Mouse (Mus musculus) midbrain, embryonic 16.5 days (tissue): ENCODE results near the gene Gm17482. TPM values are rescaled to one million over a fixed set of nuclear protein-coding genes. Genes with fewer than 3 reads are reported as not detected.

ENCODE experiments used
- ATAC-seq: fragments of 200-750 bp; cut with Nextera tagmentation; 2 replicates; pipeline ENCODE4 v1.8.0; 2017; ENCODE audit warnings: moderate TSS enrichment
- H3K27ac ChIP-seq: fragments of 300-500 bp; sonication (generic); 2 replicates; pipeline ENCODE4 v1.5.1; 2014; ENCODE audit warnings: mild to moderate bottlenecking, low read length, mixed read lengths
- H3K27me3 ChIP-seq: fragments of 300-500 bp; sonication (generic); 2 replicates; pipeline ENCODE4 v1.6.1; 2014; ENCODE audit warnings: low read depth, low read length, mixed read lengths; ENCODE audit not compliant: control insufficient read depth, insufficient read depth
- H3K36me3 ChIP-seq: fragments of 300-500 bp; sonication (generic); 2 replicates; pipeline ENCODE4 v1.6.1; 2014; ENCODE audit warnings: mild to moderate bottlenecking, low read length, moderate library complexity, mixed read lengths; ENCODE audit not compliant: control insufficient read depth, insufficient read depth
- H3K4me1 ChIP-seq: fragments of 300-500 bp; sonication (generic); 2 replicates; pipeline ENCODE4 v1.6.1; 2014; ENCODE audit warnings: mild to moderate bottlenecking, low read length, mixed read lengths; ENCODE audit not compliant: control insufficient read depth, insufficient read depth
- H3K4me2 ChIP-seq: fragments of 300-500 bp; sonication (generic); 2 replicates; pipeline ENCODE4 v1.6.1; 2014; ENCODE audit warnings: mild to moderate bottlenecking, low read length, mixed read lengths
- H3K4me3 ChIP-seq: fragments of 300-500 bp; sonication (generic); 2 replicates; pipeline ENCODE4 v1.5.1; 2014; ENCODE audit warnings: low read depth, mild to moderate bottlenecking, low read length, moderate library complexity, mixed read lengths
- H3K9ac ChIP-seq: fragments of 300-500 bp; sonication (generic); 2 replicates; pipeline ENCODE4 v1.6.1; 2014; ENCODE audit warnings: low read depth, low read length, mixed read lengths
- H3K9me3 ChIP-seq: fragments of 300-500 bp; sonication (generic); replicated peaks from 2 replicates; pipeline ENCODE4 v1.6.1; 2014; ENCODE audit warnings: mild to moderate bottlenecking, low read length, mixed read lengths; ENCODE audit not compliant: control insufficient read depth, poor library complexity, severe bottlenecking
- WGBS: fragments of 180-500 bp; shearing (Covaris S2); extraction: QIAGEN DNeasy Blood & Tissue Kit; methylation state at CpG from one replicate; pipeline ENCODE4 v1.1.7; 2014; 5-methylcytosine and 5-hydroxymethylcytosine counted together
- polyA plus RNA-seq: library from polyadenylated mRNA; unstranded; fragments of >200 nt; fragmentation: Nextera tagmentation; extraction: Ambion mirVana; gene quantifications from 2 replicates; pipeline ENCODE4 v1.2.1, GENCODE M21; 2015

Gene Gm17482
- polyA plus RNA-seq, result not detected in 2 replicates

- Histone ChIP-seq H3K36me3 (no peaks in the 10 kb centered on the region), H3K27ac (no peak within 1 kb of the TSS), H3K9me3 (no peaks in the 10 kb centered on the region), H3K4me1 (no peaks in the 10 kb centered on the region), H3K4me2 (no peak within 1 kb of the TSS), H3K27me3 (no peaks in the 10 kb centered on the region), H3K9ac (no peak within 1 kb of the TSS), H3K4me3 (no peak within 1 kb of the TSS)
- no peak for ATAC-seq
- 77% methylated on average over 4 of the region's 4 CpGs for WGBS
These were observed at the start of gene Gm17482 for GRCm38 (mm10) chr6:115227043-115227442. Gene Gm17482, plus strand, starts transcription at chr6:115227343.

- WGBS, result 43% methylated on average over 3 of the region's 3 CpGs
- no peaks in the 10 kb centered on the region for H3K9me3 ChIP-seq
- no peak overlapping the region for H3K4me3 ChIP-seq
- H3K27me3 ChIP-seq, result no peaks in the 10 kb centered on the region
- no peak overlapping the region for H3K27ac ChIP-seq
- no peak overlapping the region for H3K4me2 ChIP-seq
- no peak for ATAC-seq
- H3K36me3 ChIP-seq, result no peaks in the 10 kb centered on the region
- no peak overlapping the region for H3K9ac ChIP-seq
- peaks cover 2% of the 10 kb centered on the region; the same call in 1 of the 2 replicates for H3K4me1 ChIP-seq
These were observed 48.3 kb upstream of the Gm17482 start for GRCm38 (mm10) chr6:115178826-115179225.

- Histone ChIP-seq H3K4me1 (peaks cover 2% of the 10 kb centered on the region; the same call in 1 of the 2 replicates), H3K9ac (no peak overlapping the region), H3K36me3 (no peaks in the 10 kb centered on the region), H3K4me3 (no peak overlapping the region), H3K27me3 (no peaks in the 10 kb centered on the region), H3K27ac (no peak overlapping the region), H3K9me3 (no peaks in the 10 kb centered on the region), H3K4me2 (no peak overlapping the region)
- no peak for ATAC-seq
- WGBS, result 84% methylated on average over 2 of the region's 2 CpGs
These were observed 46.0 kb upstream of the Gm17482 start for GRCm38 (mm10) chr6:115181094-115181493.

- no peaks in the 10 kb centered on the region for H3K27me3 ChIP-seq
- no peak overlapping the region for H3K4me3 ChIP-seq
- 80% methylated on average over 7 of the region's 7 CpGs for WGBS
- ATAC-seq, result no peak
- H3K27ac ChIP-seq, result no peak overlapping the region
- no peaks in the 10 kb centered on the region for H3K36me3 ChIP-seq
- H3K4me1 ChIP-seq, result no peaks in the 10 kb centered on the region
- no peak overlapping the region for H3K4me2 ChIP-seq
- H3K9me3 ChIP-seq, result no peaks in the 10 kb centered on the region
- H3K9ac ChIP-seq, result no peak overlapping the region
These were observed 36.0 kb upstream of the Gm17482 start for GRCm38 (mm10) chr6:115191111-115191510.

GRCm38 (mm10) chr6:115200753-115201152, 26.4 kb upstream of the Gm17482 start:
- Histone ChIP-seq H3K4me2 (no peak overlapping the region), H3K4me1 (no peaks in the 10 kb centered on the region), H3K36me3 (no peaks in the 10 kb centered on the region), H3K27me3 (no peaks in the 10 kb centered on the region), H3K9ac (no peak overlapping the region), H3K27ac (no peak overlapping the region), H3K4me3 (no peak overlapping the region), H3K9me3 (no peaks in the 10 kb centered on the region)
- ATAC-seq, result no peak
- 90% methylated on average over 3 of the region's 3 CpGs for WGBS

- H3K27me3 ChIP-seq, result no peaks in the 10 kb centered on the region
- WGBS, result 83% methylated on average over 3 of the region's 3 CpGs
- no peak overlapping the region for H3K9ac ChIP-seq
- no peak for ATAC-seq
- H3K27ac ChIP-seq, result no peak overlapping the region
- H3K4me3 ChIP-seq, result no peak overlapping the region
- no peaks in the 10 kb centered on the region for H3K36me3 ChIP-seq
- no peaks in the 10 kb centered on the region for H3K4me1 ChIP-seq
- H3K4me2 ChIP-seq, result no peak overlapping the region
- no peaks in the 10 kb centered on the region for H3K9me3 ChIP-seq
These were observed 24.1 kb upstream of the Gm17482 start for GRCm38 (mm10) chr6:115203029-115203428.

- Histone ChIP-seq H3K27me3 (no peaks in the 10 kb centered on the region), H3K9ac (no peak overlapping the region), H3K36me3 (no peaks in the 10 kb centered on the region), H3K9me3 (no peaks in the 10 kb centered on the region), H3K4me1 (no peaks in the 10 kb centered on the region), H3K4me2 (no peak overlapping the region), H3K4me3 (no peak overlapping the region), H3K27ac (no peak overlapping the region)
- no peak for ATAC-seq
- WGBS, result 81% methylated on average over 2 of the region's 2 CpGs
These were observed 17.0 kb upstream of the Gm17482 start for GRCm38 (mm10) chr6:115210187-115210586.

- Histone ChIP-seq H3K9me3 (no peaks in the 10 kb centered on the region), H3K27me3 (no peaks in the 10 kb centered on the region), H3K4me3 (no peak overlapping the region), H3K4me1 (no peaks in the 10 kb centered on the region), H3K4me2 (no peak overlapping the region), H3K9ac (no peak overlapping the region), H3K36me3 (no peaks in the 10 kb centered on the region), H3K27ac (no peak overlapping the region)
- WGBS, result 95% methylated on average over 3 of the region's 3 CpGs
- ATAC-seq, result no peak
These were observed 16.3 kb upstream of the Gm17482 start for GRCm38 (mm10) chr6:115210820-115211219.

GRCm38 (mm10) chr6:115212132-115212903, 14.8 kb upstream of the Gm17482 start:
- Histone ChIP-seq H3K9me3 (no peaks in the 10 kb centered on the region), H3K36me3 (no peaks in the 10 kb centered on the region), H3K4me1 (no peaks in the 10 kb centered on the region), H3K27ac (no peak overlapping the region), H3K4me2 (no peak overlapping the region), H3K9ac (no peak overlapping the region), H3K27me3 (no peaks in the 10 kb centered on the region), H3K4me3 (no peak overlapping the region)
- 70% methylated on average over 5 of the region's 5 CpGs for WGBS
- ATAC-seq, result no peak
